Mouse (Mus musculus): Measurements from ENCODE around the gene Thnsl2. TPM values are rescaled to one million over a fixed set of nuclear protein-coding genes. Genes with fewer than 3 reads are reported as not detected.

Gene Thnsl2
- total and polyA plus RNA-seq, 3 experiments: not detected

DNA sequence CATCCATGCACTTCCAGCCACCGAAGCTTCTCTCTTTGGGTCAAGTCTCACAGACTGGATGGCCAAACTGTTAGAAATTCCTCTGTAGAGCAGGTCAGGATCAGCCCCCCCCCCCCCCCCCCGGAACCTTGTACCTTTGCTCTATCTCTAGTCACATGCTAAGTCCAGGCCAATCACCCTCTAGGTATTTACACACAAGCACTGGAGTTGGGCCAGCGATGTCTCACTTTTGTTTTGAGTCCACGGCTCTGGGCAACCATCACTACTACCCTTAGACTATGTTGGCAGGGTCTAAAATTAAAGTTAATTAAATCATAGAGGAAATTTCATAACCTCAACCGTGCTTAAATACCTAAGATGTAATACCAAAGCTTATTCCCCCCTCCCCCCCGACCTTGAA is 50.6 kb downstream of the Thnsl2 start:
- Histone ChIP-seq H3K4me1 (ENCODE audit: control insufficient read depth in 1 of 2, insufficient read depth in 2 of 2) (peaks cover 14 to 18% of the 10 kb centered on the region in 2 experiments), H3K36me3 (replicated peaks in 1 of 2; ENCODE audit: control insufficient read depth in 1 of 2, insufficient read depth in 1 of 2, low read length in 1 of 2) (no peaks in the 10 kb centered on the region), H3K27me3 (replicated peaks) (no peaks in the 10 kb centered on the region), H3K79me2 (replicated peaks; ENCODE audit: control insufficient read depth, extremely low read depth, insufficient read depth, poor library complexity, severe bottlenecking) (no peaks in the 10 kb centered on the region), H3K4me2 (ENCODE audit: insufficient read depth, low read depth, poor library complexity, severe bottlenecking) (no peak overlapping the region), H3K4me3 (replicated peaks in 1 of 3; ENCODE audit: low read depth in 2 of 3, low read length in 2 of 3, poor library complexity in 1 of 3) (no peak overlapping the region), H3K9me3 (replicated peaks; ENCODE audit: low read length) (no peaks in the 10 kb centered on the region), H3K9ac (ENCODE audit: insufficient read depth, low read depth) (no peak overlapping the region), H3K27ac (ENCODE audit: insufficient read depth, low read depth) (no peak overlapping the region)
- dilution Hi-C loops (cut with MboI; ENCODE audit: extremely low pct_ligation_motif_present, extremely low pct_unique_long_range_greater_than_20kb, low sequenced_read_pairs) (no loop called here), in situ Hi-C loops (cut with MboI; ENCODE audit: low pct_ligation_motif_present, low pct_unique_long_range_greater_than_20kb, low sequenced_read_pairs) (no loop called here)
- no peak for TF ChIP-seq POLR2A (IDR thresholded peaks at IDR 0.05; ENCODE audit: low read depth, low read length)
- no peak for TF ChIP-seq USF1 (IDR thresholded peaks at IDR 0.05; ENCODE audit: low read depth, low read length)
- TF ChIP-seq TBP (conservative IDR thresholded peaks at IDR 0.05; ENCODE audit: low read depth, low read length): no peak
- no peak for TF ChIP-seq ETS1 (conservative IDR thresholded peaks at IDR 0.05; ENCODE audit: low read depth, low read length)
- TF ChIP-seq KAT2A (IDR thresholded peaks at IDR 0.05; ENCODE audit: insufficient replicate concordance, low read length): no peak
- no peak for TF ChIP-seq PAX5 (IDR thresholded peaks at IDR 0.05; ENCODE audit: low read length)
- TF ChIP-seq SMC3 (IDR thresholded peaks at IDR 0.05; ENCODE audit: low read depth, low read length): no peak
- no peak for TF ChIP-seq MYC (IDR thresholded peaks at IDR 0.05; ENCODE audit: low read depth, low read length)
- no peak for TF ChIP-seq MAZ (IDR thresholded peaks at IDR 0.05; ENCODE audit: low read depth, low read length)
- no peak for TF ChIP-seq MXI1 (IDR thresholded peaks at IDR 0.05; ENCODE audit: low read depth, low read length)
- no peak for TF ChIP-seq RAD21 (IDR thresholded peaks at IDR 0.05; ENCODE audit: low read depth, low read length)
- no peak for TF ChIP-seq IRF4 (IDR thresholded peaks at IDR 0.05; ENCODE audit: low read depth, low read length)
- TF ChIP-seq MEF2A (IDR thresholded peaks at IDR 0.05; ENCODE audit: borderline replicate concordance, low read depth, low read length): no peak
- TF ChIP-seq BHLHE40 (IDR thresholded peaks at IDR 0.05; ENCODE audit: low read depth, low read length): no peak
- no peak for TF ChIP-seq POLR2AphosphoS2 (IDR thresholded peaks at IDR 0.05; ENCODE audit: low read depth, low read length)
- no peak for TF ChIP-seq JUN (IDR thresholded peaks at IDR 0.05; ENCODE audit: insufficient read depth, low read depth, low read length)
- DNase-seq (ENCODE audit: extremely low read depth): no peak

GRCm38 (mm10) chr6:71090475-71090874 is 53.8 kb downstream of the Thnsl2 start:
- no peak overlapping the region for H3K4me3 ChIP-seq (replicated peaks in 1 of 3; ENCODE audit: low read depth in 2 of 3, low read length in 2 of 3, poor library complexity in 1 of 3)
- H3K79me2 ChIP-seq (replicated peaks; ENCODE audit: control insufficient read depth, extremely low read depth, insufficient read depth, poor library complexity, severe bottlenecking): no peaks in the 10 kb centered on the region
- H3K27ac ChIP-seq (ENCODE audit: insufficient read depth, low read depth): no peak overlapping the region
- in situ Hi-C loops (cut with MboI; ENCODE audit: low pct_ligation_motif_present, low pct_unique_long_range_greater_than_20kb, low sequenced_read_pairs) (no loop called here), dilution Hi-C loops (cut with MboI; ENCODE audit: extremely low pct_ligation_motif_present, extremely low pct_unique_long_range_greater_than_20kb, low sequenced_read_pairs) (no loop called here)
- H3K9me3 ChIP-seq (replicated peaks; ENCODE audit: low read length): peaks cover 4% of the 10 kb centered on the region
- no peaks in the 10 kb centered on the region for H3K27me3 ChIP-seq (replicated peaks)
- no peak overlapping the region for H3K4me2 ChIP-seq (ENCODE audit: insufficient read depth, low read depth, poor library complexity, severe bottlenecking)
- H3K36me3 ChIP-seq (replicated peaks in 1 of 2; ENCODE audit: control insufficient read depth in 1 of 2, insufficient read depth in 1 of 2, low read length in 1 of 2): no peaks in the 10 kb centered on the region
- no peak for TF ChIP-seq CHD2 (IDR thresholded peaks at IDR 0.05; ENCODE audit: low read length)
- no peak for TF ChIP-seq ZMIZ1 (IDR thresholded peaks at IDR 0.05; ENCODE audit: low read depth, low read length)
- TF ChIP-seq BHLHE40 (IDR thresholded peaks at IDR 0.05; ENCODE audit: low read depth, low read length): no peak
- no peak for TF ChIP-seq CTCF (conservative IDR thresholded peaks at IDR 0.05 in 1 of 2, IDR thresholded peaks at IDR 0.05 in 1 of 2; ENCODE audit: low read depth in 2 of 2, low read length in 2 of 2)
- no peak for TF ChIP-seq NRF1 (IDR thresholded peaks at IDR 0.05; ENCODE audit: low read depth, low read length)
- TF ChIP-seq CHD1 (IDR thresholded peaks at IDR 0.05; ENCODE audit: low read depth, low read length): no peak
- no peak for TF ChIP-seq SIN3A (IDR thresholded peaks at IDR 0.05; ENCODE audit: low read length)
- TF ChIP-seq EP300 (IDR thresholded peaks at IDR 0.05; ENCODE audit: low read length): peak; percentile 54; the same call in 1 of the 2 replicates
- peak; percentile 59 for TF ChIP-seq IRF4 (IDR thresholded peaks at IDR 0.05; ENCODE audit: low read depth, low read length)
- no peak for TF ChIP-seq HCFC1 (IDR thresholded peaks at IDR 0.05; ENCODE audit: low read depth, low read length)
- peak; percentile 24; the same call in 1 of the 2 replicates for TF ChIP-seq JUN (IDR thresholded peaks at IDR 0.05; ENCODE audit: insufficient read depth, low read depth, low read length)
- TF ChIP-seq RCOR1 (conservative IDR thresholded peaks at IDR 0.05; ENCODE audit: low read depth, low read length): no peak
- no peak for TF ChIP-seq MAFK (IDR thresholded peaks at IDR 0.05; ENCODE audit: insufficient replicate concordance, low read length)
- TF ChIP-seq KAT2A (IDR thresholded peaks at IDR 0.05; ENCODE audit: insufficient replicate concordance, low read length): no peak
- TF ChIP-seq TBP (conservative IDR thresholded peaks at IDR 0.05; ENCODE audit: low read depth, low read length): no peak
- TF ChIP-seq MEF2A (IDR thresholded peaks at IDR 0.05; ENCODE audit: borderline replicate concordance, low read depth, low read length): peak; percentile 40; the same call in 1 of the 2 replicates
- no peak for TF ChIP-seq ZKSCAN1 (IDR thresholded peaks at IDR 0.05; ENCODE audit: borderline replicate concordance, low read depth, low read length)
- no peak for TF ChIP-seq USF1 (IDR thresholded peaks at IDR 0.05; ENCODE audit: low read depth, low read length)
- H3K4me1 ChIP-seq (ENCODE audit: control insufficient read depth in 1 of 2, insufficient read depth in 2 of 2): peaks cover 15 to 19% of the 10 kb centered on the region in 2 experiments
- DNase-seq (ENCODE audit: extremely low read depth): peak; percentile 2
- no peak overlapping the region for H3K9ac ChIP-seq (ENCODE audit: insufficient read depth, low read depth)

Data from CH12.LX (cell line).